Mouse (Mus musculus): ENCODE data around the gene Brox. TPM values are rescaled to one million over a fixed set of nuclear protein-coding genes. Genes with fewer than 3 reads are reported as not detected.

The Brox gene
- polyA plus RNA-seq, 1 experiment from 2014 or later: 92.3 TPM

Other genes with a start within 250 kb of the Brox start
- gene Disp1, start 75.7 kb downstream of the Brox start, polyA plus RNA-seq (2015; fragmentation: Nextera tagmentation; extraction: Ambion mirVana): 8.0 and 9.2 TPM in 2 replicates
- 45.3 and 53.6 TPM in 2 replicates for gene Aida, start 679 bp downstream of the Brox start, polyA plus RNA-seq (2015; fragmentation: Nextera tagmentation; extraction: Ambion mirVana)
- gene Mia3, start 72.3 kb upstream of the Brox start, polyA plus RNA-seq (2015; fragmentation: Nextera tagmentation; extraction: Ambion mirVana): 102 and 104 TPM in 2 replicates
- 16.9 and 18.3 TPM in 2 replicates for gene Taf1a, start 91.7 kb upstream of the Brox start, polyA plus RNA-seq (2015; fragmentation: Nextera tagmentation; extraction: Ambion mirVana)
- gene Hhipl2, start 120.9 kb upstream of the Brox start, polyA plus RNA-seq (2015; fragmentation: Nextera tagmentation; extraction: Ambion mirVana): 0.19 and 0.34 TPM in 2 replicates

All from midbrain, embryonic 13.5 days (tissue).